Mouse (Mus musculus) G1E-ER4 (cell line): Measurements from ENCODE around the gene Icosl. TPM values are rescaled to one million over a fixed set of nuclear protein-coding genes. Genes with fewer than 3 reads are reported as not detected.

ENCODE experiments used
- GATA1 ChIP-seq: IDR thresholded peaks from one replicate; pipeline ENCODE4 v1.8.0; 2012; ENCODE audit warnings: low read length, inconsistent platforms
- polyA plus RNA-seq: library from polyadenylated mRNA; stranded (reverse); fragments of >175 nt; gene quantifications from 2 replicates; pipeline ENCODE4 v1.2.3, GENCODE M21; 2012

Gene Icosl
- polyA plus RNA-seq, 1 experiment = not detected

- TF ChIP-seq GATA1 = no peak
These were observed 6.0 kb upstream of the Icosl start for GRCm38 (mm10) chr10:78063122-78063521.

DNA sequence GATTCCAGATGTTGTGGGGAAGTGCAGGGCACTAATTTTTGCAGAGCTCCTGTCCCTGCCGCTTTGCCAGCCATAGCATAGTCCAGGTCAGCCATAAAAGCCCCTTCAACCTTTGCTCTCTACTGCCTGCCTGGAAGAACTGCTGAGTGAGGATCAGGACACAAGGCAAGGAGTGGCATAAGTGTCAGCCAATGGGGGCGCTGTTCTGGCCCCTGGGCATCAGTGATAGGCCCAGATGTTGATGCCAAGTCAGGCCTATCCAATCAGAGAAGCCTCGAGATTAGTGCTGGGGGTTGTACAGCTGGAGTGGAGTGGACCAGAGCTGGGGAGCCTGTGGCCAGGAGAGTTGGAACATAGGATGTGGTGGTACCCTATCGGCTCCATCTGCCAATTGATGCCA is 1.9 kb upstream of the Icosl start:
- no peak for TF ChIP-seq GATA1

- no peak for TF ChIP-seq GATA1
These were observed 561 bp upstream of the Icosl start for GRCm38 (mm10) chr10:78068541-78068940.

DNA sequence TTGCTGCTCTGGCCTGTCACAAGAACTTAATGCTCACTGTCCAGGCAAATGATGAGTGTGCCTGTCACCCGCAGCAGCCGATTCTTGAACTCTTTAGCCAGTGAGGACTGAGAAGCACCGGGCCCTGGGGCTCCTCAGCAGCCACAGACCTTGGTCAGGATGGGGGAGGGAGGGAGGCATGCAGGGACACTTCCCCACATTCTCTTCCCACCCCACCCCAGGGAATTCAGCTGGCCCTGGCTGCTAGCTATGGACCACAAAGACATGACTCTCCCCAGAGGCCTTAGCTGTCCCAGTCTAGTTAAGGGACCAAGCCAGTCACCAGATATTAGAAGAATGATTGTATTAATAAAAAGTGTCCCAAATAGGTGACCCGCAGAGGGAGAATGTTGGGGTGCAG is 5.0 kb downstream of the Icosl start:
- no peak for TF ChIP-seq GATA1

GRCm38 (mm10) chr10:78074977-78075376 is 5.9 kb downstream of the Icosl start:
- TF ChIP-seq GATA1 = no peak

GRCm38 (mm10) chr10:78077862-78078261 is 8.8 kb downstream of the Icosl start:
- no peak for TF ChIP-seq GATA1

GRCm38 (mm10) chr10:78078276-78078675 is 9.2 kb downstream of the Icosl start:
- no peak for TF ChIP-seq GATA1

DNA sequence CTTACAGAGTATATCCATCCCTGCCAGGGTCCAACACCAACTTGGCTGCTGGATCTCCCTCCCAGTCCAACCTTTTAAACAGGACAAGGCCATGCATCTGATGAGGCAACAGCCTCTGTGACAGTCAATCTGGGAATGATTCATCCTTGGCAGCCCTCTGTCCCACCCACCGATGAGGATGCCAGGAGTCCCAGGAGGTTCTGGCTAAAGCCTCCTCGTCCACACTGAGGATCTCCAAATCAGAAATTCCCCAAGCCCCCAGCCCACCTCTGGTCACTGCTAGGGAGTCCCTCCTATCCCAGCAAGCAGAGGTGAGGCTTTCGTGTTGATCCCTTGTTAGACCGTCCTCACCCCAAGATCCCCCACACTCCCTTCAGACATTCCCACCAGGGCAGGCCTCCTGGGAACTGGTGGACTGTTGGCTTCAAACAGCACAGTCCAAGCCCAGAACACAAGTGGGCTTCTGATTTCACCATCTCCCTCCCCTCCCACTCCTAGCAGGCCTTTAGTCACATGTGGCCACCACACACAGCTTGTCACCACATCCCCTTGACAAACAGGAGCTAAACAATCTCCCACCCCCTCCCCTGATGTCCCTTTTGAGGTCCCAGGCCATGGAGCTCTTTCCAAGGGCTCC is 11.0 kb downstream of the Icosl start:
- TF ChIP-seq GATA1 = no peak

DNA sequence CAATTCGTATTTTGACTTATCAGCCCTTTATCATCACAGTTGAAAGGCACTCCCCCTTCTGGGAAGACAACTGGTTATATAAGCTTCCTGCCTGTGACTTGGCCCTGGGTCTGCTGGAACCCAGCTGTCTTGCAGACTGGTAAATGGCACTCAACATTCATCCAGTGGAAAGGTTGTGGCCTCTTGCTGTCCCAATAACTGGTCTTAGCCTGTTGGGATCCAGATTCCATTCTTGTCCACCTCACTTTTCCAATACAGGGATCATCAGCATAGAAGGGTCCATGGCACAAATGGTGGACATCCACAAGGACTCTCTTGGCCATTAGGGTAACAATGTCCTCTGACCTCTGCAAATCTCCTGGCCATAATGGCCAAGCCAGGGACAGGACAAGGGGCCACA is 15.0 kb downstream of the Icosl start:
- no peak for TF ChIP-seq GATA1

DNA sequence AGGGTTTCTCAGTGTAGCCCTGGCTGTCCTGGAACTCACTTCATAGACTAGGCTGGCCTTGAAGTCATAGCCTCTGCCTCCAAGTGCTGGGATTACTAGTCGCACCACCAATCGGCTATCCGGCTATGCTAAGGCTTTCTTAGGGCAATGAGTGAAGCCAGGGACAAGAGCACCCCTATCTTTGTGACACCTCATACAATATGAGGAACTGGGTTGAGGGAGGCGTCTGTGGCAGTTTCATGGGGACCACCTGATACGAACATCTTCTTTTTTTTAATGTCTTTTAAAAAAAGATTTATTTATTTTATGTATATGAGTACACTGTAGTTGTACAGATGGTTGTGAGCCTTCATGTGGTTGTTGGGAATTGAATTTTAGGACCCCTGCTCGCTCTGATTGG is 16.6 kb downstream of the Icosl start:
- no peak for TF ChIP-seq GATA1

DNA sequence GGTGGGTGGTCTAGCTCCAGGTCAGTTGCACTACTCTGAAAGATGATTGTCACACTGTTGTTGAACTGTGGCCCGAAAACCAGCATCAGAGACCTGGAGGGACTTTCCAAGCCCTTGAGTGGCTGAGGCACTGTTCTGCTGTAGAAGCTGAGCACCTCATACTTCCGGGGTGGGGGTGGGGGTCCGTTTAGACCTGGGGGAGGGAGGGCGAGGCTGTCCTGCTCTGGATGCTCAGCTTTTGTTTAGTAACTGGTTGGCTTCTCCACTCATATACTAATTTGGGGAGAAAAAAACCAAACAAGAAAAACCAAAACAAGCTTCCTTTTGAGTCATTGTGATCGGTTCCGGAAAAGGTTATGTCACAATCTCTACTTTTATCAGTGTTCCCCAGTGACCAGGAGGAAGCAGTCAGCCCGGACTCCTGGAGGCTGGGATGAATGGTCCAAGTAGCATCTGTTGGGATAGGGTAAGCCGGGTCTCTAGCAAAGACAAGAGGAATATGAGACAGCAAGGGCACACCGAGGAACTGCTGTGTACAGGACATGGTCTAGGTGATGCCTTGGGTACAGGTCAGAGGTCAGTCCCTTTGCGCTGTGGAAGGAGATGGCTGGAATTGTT is 17.5 kb downstream of the Icosl start:
- no peak for TF ChIP-seq GATA1

GRCm38 (mm10) chr10:78087101-78087511 is 18.0 kb downstream of the Icosl start:
- no peak for TF ChIP-seq GATA1

DNA sequence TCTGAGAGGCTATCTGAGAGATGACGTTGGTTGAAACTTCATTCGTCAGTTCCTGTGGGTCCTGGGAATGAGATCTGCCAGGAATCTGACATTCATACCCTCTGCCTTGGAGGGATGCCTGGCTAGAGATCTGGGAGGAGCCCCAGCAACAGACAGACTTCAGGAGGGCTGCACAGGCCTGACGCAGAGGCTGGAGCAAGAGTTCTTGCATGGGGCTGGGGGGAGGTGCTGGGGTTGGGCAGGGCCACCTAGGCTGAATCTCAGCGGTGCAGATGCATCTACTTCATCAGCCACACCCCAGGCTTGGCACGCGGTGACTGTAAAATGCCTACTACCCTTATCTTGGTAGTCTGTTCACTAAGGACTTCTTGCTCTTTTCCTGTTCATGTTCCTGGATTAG is 21.1 kb downstream of the Icosl start:
- TF ChIP-seq GATA1 = no peak

- TF ChIP-seq GATA1 = no peak
These were observed 21.8 kb downstream of the Icosl start for GRCm38 (mm10) chr10:78090706-78091491.

DNA sequence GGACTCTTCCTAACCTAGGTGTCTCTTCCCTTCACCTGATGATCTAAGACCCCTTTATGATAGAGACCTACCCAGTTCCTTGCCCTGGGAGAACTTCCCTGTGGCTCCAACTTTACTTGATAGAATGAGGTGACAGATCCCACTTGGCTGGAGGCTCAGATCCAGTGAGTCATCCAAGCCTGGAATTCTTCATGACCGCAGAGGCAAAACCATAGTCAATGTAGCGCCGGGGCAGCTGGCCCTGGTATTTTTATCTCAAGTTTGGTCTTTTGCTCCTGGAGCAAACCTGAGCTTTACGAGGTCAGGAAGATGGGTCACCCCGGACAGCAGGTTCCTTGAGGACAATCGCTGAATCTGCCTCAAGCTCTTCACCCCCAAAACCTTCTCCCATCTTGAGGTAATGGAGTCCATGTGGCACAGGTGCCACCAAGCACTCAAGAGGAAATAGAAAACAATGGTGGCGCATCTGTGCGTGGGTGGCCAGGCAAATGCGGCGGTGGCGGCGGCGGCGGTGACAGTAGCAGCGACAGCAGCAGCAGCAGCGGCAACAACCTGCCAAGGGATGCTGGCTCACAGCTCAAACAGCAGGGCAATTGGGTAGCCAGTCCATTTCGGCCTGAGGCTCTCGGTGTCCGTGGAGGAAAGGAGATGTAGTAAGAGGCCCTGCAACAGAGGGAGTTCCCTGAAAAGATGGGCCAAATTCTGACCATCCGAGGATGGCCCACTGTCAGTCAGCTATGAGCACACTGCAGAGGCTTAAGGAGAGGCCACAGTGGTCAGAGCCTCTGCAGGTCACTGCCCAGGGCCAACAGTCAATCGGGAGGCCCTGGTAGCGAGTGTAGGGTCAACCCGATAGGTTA is 23.0 kb downstream of the Icosl start:
- no peak for TF ChIP-seq GATA1

DNA sequence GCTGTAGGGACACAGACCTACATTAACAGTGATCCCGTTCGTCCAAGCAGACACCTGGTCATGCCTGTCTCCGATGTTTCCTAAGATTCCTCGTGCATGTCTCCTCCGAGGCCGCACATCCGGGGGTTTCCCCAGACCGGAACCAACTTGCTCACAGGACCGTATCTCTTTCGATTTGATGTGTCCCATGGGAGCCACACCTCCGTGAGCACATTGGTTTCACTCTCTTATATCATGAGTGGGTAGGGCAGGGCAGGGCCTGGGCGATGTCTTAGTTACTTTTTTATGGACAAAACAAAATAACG is 23.6 kb downstream of the Icosl start:
- TF ChIP-seq GATA1 = no peak
